Mouse (Mus musculus): ENCODE measurements around the gene Nupl1. TPM values are rescaled to one million over a fixed set of nuclear protein-coding genes. Genes with fewer than 3 reads are reported as not detected.

Nupl1 gene
- total RNA-seq, 2 experiments from 2014 or later: not detected

GRCm38 (mm10) chr14:60148893-60149292, 102.3 kb downstream of the Nupl1 start:
- no peak for DNase-seq

GRCm38 (mm10) chr14:60143234-60143633, 108.0 kb downstream of the Nupl1 start:
- DNase-seq: no peak

- DNase-seq: no peak
Measured at GRCm38 (mm10) chr14:60138339-60138738, 112.9 kb downstream of the Nupl1 start.

GRCm38 (mm10) chr14:60137812-60138211, 113.4 kb downstream of the Nupl1 start:
- no peak for DNase-seq

GRCm38 (mm10) chr14:60135801-60136200, 115.4 kb downstream of the Nupl1 start:
- DNase-seq: no peak

GRCm38 (mm10) chr14:60134720-60135119, 116.5 kb downstream of the Nupl1 start:
- no peak for DNase-seq

Small RNAs within 50 kb of the gene (microRNA-seq; reads per million reads assigned to microRNA genes)
- not detected for gene Mir719

Other genes with a start within 250 kb of the Nupl1 start
- gene Atp8a2, start 54.3 kb downstream of the Nupl1 start, total RNA-seq (2021): 1 to 10 TPM; 4.1 to 4.3 TPM
- gene Gm49336, start 76 bp upstream of the Nupl1 start, total RNA-seq (2021): 10 to 100 TPM; 35.7 to 35.9 TPM
- 10 to 100 TPM; 39.0 to 39.8 TPM for gene Mtmr6, start 13.8 kb upstream of the Nupl1 start, total RNA-seq (2021)
- 1 to 10 TPM; 2.4 to 3.4 TPM for gene Amer2, start 121.8 kb upstream of the Nupl1 start, total RNA-seq (2021)